Mouse (Mus musculus) forebrain, embryonic 10.5 days (tissue): ENCODE data around the gene 1700028K03Rik. TPM values are rescaled to one million over a fixed set of nuclear protein-coding genes. Genes with fewer than 3 reads are reported as not detected.

Source experiments
- DNase-seq: peaks from one replicate; pipeline ENCODE4 v3.0.0-alpha.2; 2017; ENCODE audit warnings: low spot score; ENCODE audit errors: extremely low spot score
- H3K27ac ChIP-seq: fragments of 300-500 bp; sonication (generic); 2 replicates; pipeline ENCODE4 v1.5.1; 2016; ENCODE audit warnings: mild to moderate bottlenecking
- H3K27me3 ChIP-seq: fragments of 300-500 bp; sonication (generic); 2 replicates; pipeline ENCODE4 v1.6.1; 2016; ENCODE audit warnings: mild to moderate bottlenecking; ENCODE audit not compliant: poor library complexity, severe bottlenecking
- H3K36me3 ChIP-seq: fragments of 300-500 bp; sonication (generic); replicated peaks from 2 replicates; pipeline ENCODE4 v1.6.1; 2016; ENCODE audit warnings: mild to moderate bottlenecking, moderate library complexity
- H3K4me1 ChIP-seq: fragments of 300-500 bp; sonication (generic); 2 replicates; pipeline ENCODE4 v1.6.1; 2016
- H3K4me3 ChIP-seq: fragments of 300-500 bp; sonication (generic); 2 replicates; pipeline ENCODE4 v1.5.1; 2016; ENCODE audit warnings: mild to moderate bottlenecking, moderate library complexity
- H3K9me3 ChIP-seq: fragments of 300-500 bp; sonication (generic); 2 replicates; pipeline ENCODE4 v1.6.1; 2016; ENCODE audit warnings: mild to moderate bottlenecking, moderate library complexity
- WGBS: fragments of 180-500 bp; shearing (Covaris S2); methylation state at CpG from one replicate; pipeline ENCODE4 v1.1.7; 2016; 5-methylcytosine and 5-hydroxymethylcytosine counted together
- polyA plus RNA-seq: library from polyadenylated mRNA; unstranded; fragments of >200 nt; fragmentation: Nextera tagmentation; extraction: Ambion mirVana; gene quantifications from 2 replicates; pipeline ENCODE4 v1.2.1, GENCODE M21; 2016

The 1700028K03Rik gene
- polyA plus RNA-seq, 1 experiment from 2014 or later: 0.16 TPM

DNA sequence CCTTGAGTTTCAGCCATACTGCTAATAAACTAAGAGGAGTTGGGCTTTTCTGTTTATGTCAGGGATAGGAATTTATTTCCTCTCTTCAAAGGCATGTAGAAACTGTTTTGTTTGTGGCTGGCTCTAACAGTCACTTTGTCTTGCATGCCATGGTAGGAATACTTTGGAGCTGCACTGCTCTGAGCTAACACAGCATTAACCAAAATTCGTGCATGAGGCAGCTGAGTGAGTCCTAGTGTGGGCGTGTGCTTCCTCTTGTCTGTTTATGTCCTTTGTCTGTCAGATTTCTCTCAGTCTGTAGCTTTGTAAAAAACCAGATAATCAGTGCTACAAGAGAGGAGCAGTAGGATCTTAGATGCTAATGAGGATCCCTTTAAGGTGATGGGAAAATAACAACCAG, 23.2 kb upstream of the 1700028K03Rik start:
- H3K27ac ChIP-seq: no peak overlapping the region
- H3K4me3 ChIP-seq: no peak overlapping the region
- no peaks in the 10 kb centered on the region for H3K9me3 ChIP-seq
- DNase-seq: no peak
- WGBS: 76% methylated on average over 2 of the region's 2 CpGs
- 0 out of 2 replicates have a peak, but pooled peaks cover 8% of the 10 kb centered on the region for H3K36me3 ChIP-seq
- H3K4me1 ChIP-seq: no peaks in the 10 kb centered on the region
- H3K27me3 ChIP-seq: no peaks in the 10 kb centered on the region

- 48% methylated on average over 7 of the region's 7 CpGs for WGBS
- Histone ChIP-seq H3K36me3 (no peaks in the 10 kb centered on the region), H3K9me3 (no peaks in the 10 kb centered on the region), H3K27ac (no peak overlapping the region), H3K4me1 (no peaks in the 10 kb centered on the region), H3K4me3 (no peak overlapping the region), H3K27me3 (no peaks in the 10 kb centered on the region)
- peak; percentile 33 for DNase-seq
Observed at GRCm38 (mm10) chr5:107513583-107513982, 20.9 kb upstream of the 1700028K03Rik start.

DNA sequence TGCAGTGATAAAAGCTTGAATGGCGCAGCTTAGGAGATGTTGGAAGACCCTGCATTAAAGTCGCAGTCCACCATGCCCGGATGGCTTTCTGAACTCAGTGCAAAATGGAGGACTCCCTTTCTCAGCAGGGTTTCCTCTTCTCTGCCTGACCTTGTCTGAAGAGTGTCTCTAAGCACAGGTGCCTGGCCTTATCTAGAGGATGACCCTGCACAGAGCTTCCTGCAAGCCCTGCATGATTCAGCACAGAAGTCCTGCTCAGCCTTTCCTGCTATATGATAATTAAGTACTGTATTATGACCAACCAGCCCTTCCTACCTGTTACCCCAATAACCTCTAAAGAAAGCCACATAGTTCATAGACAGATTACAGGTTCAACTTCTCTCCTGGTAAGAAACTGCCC, 19.1 kb upstream of the 1700028K03Rik start:
- DNase-seq: no peak
- 92% methylated on average over 3 of the region's 3 CpGs for WGBS

DNA sequence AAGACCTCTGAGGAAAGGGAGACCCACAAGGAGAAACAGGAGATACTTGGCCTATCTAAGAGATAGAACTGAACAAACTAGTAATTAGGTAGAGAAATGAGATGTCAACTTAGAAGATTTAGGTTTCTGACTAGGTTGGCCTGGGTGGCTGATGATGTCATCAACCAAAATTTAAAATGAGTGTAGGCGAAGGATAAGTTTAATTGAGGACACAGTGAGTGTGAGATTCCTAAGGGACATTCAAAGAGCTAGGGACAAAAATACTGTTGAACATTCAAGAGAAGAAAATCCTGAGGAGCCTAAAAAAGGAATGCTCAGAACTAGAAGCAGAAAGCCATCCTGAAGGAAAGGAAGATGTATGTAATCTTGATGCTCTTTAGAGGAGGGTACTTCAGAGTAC, 18.4 kb upstream of the 1700028K03Rik start:
- WGBS: 94% methylated on average over 1 of the region's 1 CpGs
- DNase-seq: no peak

More for the DNA sequence above, 19.1 kb upstream of the 1700028K03Rik start:
- Histone ChIP-seq H3K36me3 (no peaks in the 10 kb centered on the region), H3K27ac (no peak overlapping the region), H3K4me1 (no peaks in the 10 kb centered on the region), H3K9me3 (no peaks in the 10 kb centered on the region), H3K27me3 (no peaks in the 10 kb centered on the region), H3K4me3 (no peak overlapping the region)

GRCm38 (mm10) chr5:107518602-107519001, 15.9 kb upstream of the 1700028K03Rik start:
- H3K27ac ChIP-seq: no peak overlapping the region
- no peak overlapping the region for H3K4me3 ChIP-seq
- WGBS: 94% methylated on average over 4 of the region's 4 CpGs
- no peaks in the 10 kb centered on the region for H3K27me3 ChIP-seq
- H3K9me3 ChIP-seq: no peaks in the 10 kb centered on the region
- no peaks in the 10 kb centered on the region for H3K36me3 ChIP-seq
- no peak for DNase-seq
- no peaks in the 10 kb centered on the region for H3K4me1 ChIP-seq

More for the DNA sequence above, 18.4 kb upstream of the 1700028K03Rik start:
- H3K4me1 ChIP-seq: no peaks in the 10 kb centered on the region
- H3K27ac ChIP-seq: no peak overlapping the region
- no peaks in the 10 kb centered on the region for H3K27me3 ChIP-seq
- H3K36me3 ChIP-seq: no peaks in the 10 kb centered on the region
- no peaks in the 10 kb centered on the region for H3K9me3 ChIP-seq
- no peak overlapping the region for H3K4me3 ChIP-seq

DNA sequence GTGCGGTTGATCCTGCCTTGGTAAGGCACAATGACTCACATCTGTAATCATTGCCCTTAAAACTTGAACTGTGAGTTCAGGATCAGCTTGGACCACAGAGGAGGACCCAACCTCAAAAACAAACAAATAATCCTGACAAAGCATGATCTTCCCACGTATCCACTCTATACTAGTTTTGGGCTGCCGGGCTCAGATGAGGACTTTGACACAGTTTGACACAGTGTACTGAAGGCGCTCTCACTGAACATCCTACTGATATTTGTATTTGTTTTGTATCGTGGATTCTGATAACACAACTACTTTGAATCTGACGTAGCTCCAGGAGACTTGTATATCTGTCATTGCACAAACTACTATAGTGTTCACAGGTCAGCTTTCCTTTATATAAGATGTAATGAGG, 13.1 kb upstream of the 1700028K03Rik start:
- Histone ChIP-seq H3K27ac (no peak overlapping the region), H3K36me3 (no peaks in the 10 kb centered on the region), H3K9me3 (no peaks in the 10 kb centered on the region), H3K27me3 (no peaks in the 10 kb centered on the region), H3K4me3 (no peak overlapping the region), H3K4me1 (no peaks in the 10 kb centered on the region)
- no peak for DNase-seq
- WGBS: 88% methylated on average over 6 of the region's 6 CpGs

DNA sequence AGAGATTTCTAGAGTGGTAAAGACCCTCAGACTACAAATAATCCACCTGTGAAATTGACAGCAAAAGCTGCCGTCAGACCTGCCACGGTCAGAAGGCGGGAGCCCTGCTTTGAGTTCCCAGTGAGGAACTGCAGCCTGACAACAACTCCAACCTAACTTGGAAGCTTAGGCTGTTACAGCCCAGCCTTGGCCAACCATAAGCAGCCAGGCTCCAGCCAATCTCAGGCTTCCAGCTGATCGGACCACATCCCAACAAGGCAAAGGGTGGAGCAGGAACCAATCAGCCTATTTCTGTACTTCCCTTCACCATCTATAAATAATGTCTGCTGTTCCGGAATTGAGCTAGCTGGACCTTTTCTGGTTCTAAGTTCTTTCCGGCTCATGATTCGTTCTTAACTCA, 12.6 kb upstream of the 1700028K03Rik start:
- Histone ChIP-seq H3K4me3 (no peak overlapping the region), H3K36me3 (no peaks in the 10 kb centered on the region), H3K4me1 (no peaks in the 10 kb centered on the region), H3K27ac (no peak overlapping the region), H3K9me3 (no peaks in the 10 kb centered on the region), H3K27me3 (no peaks in the 10 kb centered on the region)
- no peak for DNase-seq
- WGBS: 86% methylated on average over 7 of the region's 7 CpGs

DNA sequence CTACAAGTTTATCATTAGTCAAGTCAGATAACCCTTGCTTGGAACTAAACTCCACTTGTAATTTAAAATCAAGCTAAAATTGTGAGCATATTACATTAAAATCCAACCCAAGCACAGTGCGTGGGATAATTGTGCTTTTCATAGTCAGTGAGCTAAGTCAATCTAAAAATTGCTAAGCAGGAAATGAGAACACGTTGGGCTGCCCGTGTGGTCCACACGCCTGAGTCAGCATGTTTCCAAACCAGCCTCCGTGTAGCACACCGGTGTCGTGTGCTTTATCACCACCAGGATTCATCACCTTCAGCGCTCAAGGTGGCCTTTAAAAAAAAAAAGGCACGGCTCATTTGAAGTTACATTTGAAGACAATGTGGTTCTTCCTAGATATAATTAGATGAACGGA, 10.2 kb upstream of the 1700028K03Rik start:
- no peak overlapping the region for H3K27ac ChIP-seq
- H3K4me1 ChIP-seq: no peaks in the 10 kb centered on the region
- H3K36me3 ChIP-seq: no peaks in the 10 kb centered on the region
- no peak for DNase-seq
- no peaks in the 10 kb centered on the region for H3K9me3 ChIP-seq
- H3K27me3 ChIP-seq: no peaks in the 10 kb centered on the region
- H3K4me3 ChIP-seq: no peak overlapping the region
- WGBS: 89% methylated on average over 10 of the region's 10 CpGs

- H3K27ac ChIP-seq: no peak overlapping the region
- H3K9me3 ChIP-seq: no peaks in the 10 kb centered on the region
- no peaks in the 10 kb centered on the region for H3K4me1 ChIP-seq
- H3K4me3 ChIP-seq: no peak overlapping the region
- DNase-seq: no peak
- H3K27me3 ChIP-seq: no peaks in the 10 kb centered on the region
- no peaks in the 10 kb centered on the region for H3K36me3 ChIP-seq
- WGBS: 93% methylated on average over 3 of the region's 3 CpGs
Observed at GRCm38 (mm10) chr5:107528856-107529255, 5.7 kb upstream of the 1700028K03Rik start.

GRCm38 (mm10) chr5:107533590-107533989, 919 bp upstream of the 1700028K03Rik start:
- 65% methylated on average over 2 of the region's 2 CpGs for WGBS
- Histone ChIP-seq H3K36me3 (no peaks in the 10 kb centered on the region), H3K4me1 (no peaks in the 10 kb centered on the region), H3K9me3 (no peaks in the 10 kb centered on the region), H3K27me3 (no peaks in the 10 kb centered on the region), H3K27ac (no peak overlapping the region), H3K4me3 (no peak overlapping the region)
- DNase-seq: no peak

DNA sequence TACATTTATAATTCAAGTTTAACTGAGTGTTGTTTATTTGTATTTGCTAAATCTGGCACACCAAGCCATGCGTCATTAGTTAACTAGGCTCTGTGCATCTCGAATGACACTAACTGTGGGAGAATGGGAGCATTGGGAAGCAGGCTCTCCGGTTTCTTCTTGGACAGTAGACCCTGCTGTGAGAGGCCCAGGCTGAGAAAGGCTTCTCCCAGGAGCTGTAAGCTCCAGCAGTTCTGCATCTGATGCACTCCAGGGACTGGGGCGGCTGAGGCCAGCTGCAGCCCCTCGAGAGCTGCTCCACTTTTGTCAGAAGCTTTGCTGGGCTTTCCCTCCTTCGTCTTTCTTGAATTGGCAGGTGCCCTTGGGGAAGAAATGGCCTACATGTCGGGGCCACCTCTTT, 7.2 kb downstream of the 1700028K03Rik start:
- H3K9me3 ChIP-seq: no peaks in the 10 kb centered on the region
- H3K4me1 ChIP-seq: peaks cover 3% of the 10 kb centered on the region
- 37% methylated on average over 7 of the region's 7 CpGs for WGBS
- DNase-seq: no peak
- H3K27ac ChIP-seq: no peak overlapping the region
- no peaks in the 10 kb centered on the region for H3K36me3 ChIP-seq
- H3K4me3 ChIP-seq: no peak overlapping the region
- no peaks in the 10 kb centered on the region for H3K27me3 ChIP-seq

DNA sequence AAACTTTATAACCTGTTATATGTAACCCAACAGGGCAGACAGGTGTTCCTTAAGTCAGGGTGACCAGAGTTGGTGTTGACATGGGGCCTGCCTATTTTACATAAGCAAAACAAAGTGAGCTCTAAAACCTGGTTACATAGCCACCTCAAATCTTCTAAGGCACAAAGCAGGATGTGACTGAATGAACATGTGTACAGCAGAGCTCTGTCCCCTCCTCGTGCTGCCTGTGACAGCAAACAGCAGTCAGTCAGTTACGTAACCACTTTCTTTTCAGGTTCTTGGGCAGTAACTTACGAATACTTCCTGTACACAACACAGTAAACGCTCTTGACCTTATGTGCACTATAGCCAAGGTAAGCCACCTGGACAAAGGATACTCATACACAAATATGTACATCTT, 11.4 kb downstream of the 1700028K03Rik start:
- WGBS: 92% methylated on average over 4 of the region's 4 CpGs
- peaks cover 3% of the 10 kb centered on the region for H3K4me1 ChIP-seq
- DNase-seq: no peak

GRCm38 (mm10) chr5:107547955-107548354, 13.4 kb downstream of the 1700028K03Rik start:
- 87% methylated on average over 3 of the region's 3 CpGs for WGBS

More for the DNA sequence above, 11.4 kb downstream of the 1700028K03Rik start:
- peaks cover 17% of the 10 kb centered on the region for H3K36me3 ChIP-seq
- H3K4me3 ChIP-seq: no peak overlapping the region
- no peaks in the 10 kb centered on the region for H3K27me3 ChIP-seq
- H3K9me3 ChIP-seq: no peaks in the 10 kb centered on the region
- H3K27ac ChIP-seq: no peak overlapping the region

GRCm38 (mm10) chr5:107548444-107548843, 13.9 kb downstream of the 1700028K03Rik start:
- Histone ChIP-seq H3K4me3 (no peak overlapping the region), H3K36me3 (peaks cover 25% of the 10 kb centered on the region), H3K9me3 (no peaks in the 10 kb centered on the region), H3K27ac (no peak overlapping the region), H3K4me1 (no peaks in the 10 kb centered on the region), H3K27me3 (no peaks in the 10 kb centered on the region)
- no peak for DNase-seq
- 84% methylated on average over 3 of the region's 3 CpGs for WGBS

More at GRCm38 (mm10) chr5:107547955-107548354, 13.4 kb downstream of the 1700028K03Rik start:
- no peak for DNase-seq
- Histone ChIP-seq H3K9me3 (no peaks in the 10 kb centered on the region), H3K27me3 (no peaks in the 10 kb centered on the region), H3K36me3 (peaks cover 25% of the 10 kb centered on the region), H3K4me3 (no peak overlapping the region), H3K27ac (no peak overlapping the region), H3K4me1 (no peaks in the 10 kb centered on the region)
